In genomic region chr9:75384337-75384962, GRCm38 (mm10) we compare ENCODE assay signal across 30 mouse cellular contexts. TPM values are rescaled to one million over a fixed set of nuclear protein-coding genes. Genes with fewer than 3 reads are reported as not detected.
DNase-seq lines count a peak whose midpoint lies in the region; ATAC-seq and TF ChIP-seq lines count a peak whose summit lies in the region.
"Had no signal": no experiment of that assay in that cellular context is flagged by ENCODE, and none has a peak within 500 bp of the region (broad histone marks: within the 10 kb centered on the region; RNA-seq: fewer than 3 reads in every experiment).

No protein-coding gene starts in this region.

- H3K9ac ChIP-seq in forebrain, embryonic 11.5 days (ENCODE audit: low read length), result no peak overlapping the region
- H3K9ac ChIP-seq in forebrain, embryonic 16.5 days (replicated peaks; ENCODE audit: low read depth, low read length), result no peak overlapping the region
- H3K9ac ChIP-seq in liver, embryonic 13.5 days, result no peak overlapping the region
- H3K9ac ChIP-seq in liver, embryonic 12.5 days, result no peak overlapping the region
- H3K9ac ChIP-seq in intestine, embryonic 15.5 days, result no peak overlapping the region
- H3K9ac ChIP-seq: embryonic facial prominence, embryonic 12.5 days; heart, embryonic 15.5 days; limb, embryonic 15.5 days; liver, embryonic 15.5 days; lung, embryonic 14.5 days; midbrain, embryonic 15.5 days; neural tube, embryonic 12.5 days; stomach, embryonic 15.5 days had no signal

- H3K36me3 ChIP-seq in forebrain, embryonic 11.5 days (ENCODE audit: control insufficient read depth, insufficient read depth, low read length), result peaks cover 5% of the 10 kb centered on the region
- H3K36me3 ChIP-seq in forebrain, embryonic 16.5 days (ENCODE audit: control insufficient read depth, insufficient read depth), result peaks cover 16% of the 10 kb centered on the region
- peaks cover 22% of the 10 kb centered on the region for H3K36me3 ChIP-seq in liver, embryonic 13.5 days
- H3K36me3 ChIP-seq in liver, embryonic 12.5 days, result peaks cover 27% of the 10 kb centered on the region
- H3K36me3 ChIP-seq in intestine, embryonic 15.5 days, result peaks cover 12% of the 10 kb centered on the region; the same call in 1 of the 2 replicates
- H3K36me3 ChIP-seq in small intestine, adult 2 months (ENCODE audit: control insufficient read depth, insufficient read depth, low read length), result peaks cover 24% of the 10 kb centered on the region

- TF ChIP-seq POLR2A in small intestine, adult 2 months (IDR thresholded peaks at IDR 0.05; ENCODE audit: low read depth, low read length), result no peak

- H3K27me3 ChIP-seq in forebrain, embryonic 11.5 days (ENCODE audit: control insufficient read depth, insufficient read depth, low read length), result no peaks in the 10 kb centered on the region
- H3K27me3 ChIP-seq in forebrain, embryonic 16.5 days (replicated peaks; ENCODE audit: control insufficient read depth, insufficient read depth, low read length), result no peaks in the 10 kb centered on the region
- H3K27me3 ChIP-seq in liver, embryonic 13.5 days, result no peaks in the 10 kb centered on the region
- H3K27me3 ChIP-seq in liver, embryonic 12.5 days (replicated peaks), result no peaks in the 10 kb centered on the region
- no peaks in the 10 kb centered on the region for H3K27me3 ChIP-seq in intestine, embryonic 15.5 days (replicated peaks)
- no peaks in the 10 kb centered on the region for H3K27me3 ChIP-seq in small intestine, adult 2 months (ENCODE audit: control insufficient read depth, insufficient read depth, low read length)
- H3K27me3 ChIP-seq: embryonic facial prominence, embryonic 12.5 days; heart, embryonic 15.5 days; limb, embryonic 15.5 days; liver, embryonic 15.5 days; megakaryocyte, embryonic 14.5 days; midbrain, embryonic 15.5 days; neural tube, embryonic 12.5 days; Patski; stomach, embryonic 15.5 days had no signal

- 87% methylated on average over 3 of the region's 3 CpGs for WGBS in forebrain, embryonic 11.5 days
- 84% methylated on average over 3 of the region's 3 CpGs for WGBS in forebrain, embryonic 16.5 days
- 71% methylated on average over 3 of the region's 3 CpGs for WGBS in liver, embryonic 13.5 days (ENCODE audit: insufficient replicate concordance)
- 67% methylated on average over 3 of the region's 3 CpGs for WGBS in liver, embryonic 12.5 days (ENCODE audit: insufficient replicate concordance)
- 78% methylated on average over 3 of the region's 3 CpGs for WGBS in intestine, embryonic 15.5 days
- WGBS in small intestine, adult 2 months, result 52% methylated on average over 3 of the region's 3 CpGs

- 0 out of 2 replicates have a peak, but pooled peaks have one; percentile 21 for ATAC-seq in forebrain, embryonic 11.5 days (replicated peaks; ENCODE audit: low FRiP score)
- ATAC-seq in forebrain, embryonic 16.5 days, result no peak
- ATAC-seq in liver, embryonic 13.5 days (ENCODE audit: low read depth), result 0 out of 2 replicates have a peak, but pooled peaks have one; percentile 18
- no peak; the same call in 1 of the 2 replicates for ATAC-seq in liver, embryonic 12.5 days
- ATAC-seq in intestine, embryonic 15.5 days, result peak; percentile 85
- ATAC-seq: midbrain, embryonic 15.5 days; Patski had no signal

- no peak overlapping the region for H3K4me3 ChIP-seq in forebrain, embryonic 11.5 days (ENCODE audit: low read depth, low read length)
- H3K4me3 ChIP-seq in forebrain, embryonic 16.5 days (replicated peaks; ENCODE audit: low read length), result no peak overlapping the region
- no peak overlapping the region for H3K4me3 ChIP-seq in liver, embryonic 13.5 days (replicated peaks)
- H3K4me3 ChIP-seq in liver, embryonic 12.5 days, result no peak overlapping the region
- no peak overlapping the region for H3K4me3 ChIP-seq in intestine, embryonic 15.5 days (replicated peaks)
- no peak overlapping the region for H3K4me3 ChIP-seq in small intestine, adult 2 months (ENCODE audit: low read depth, low read length)
- H3K4me3 ChIP-seq: embryonic facial prominence, embryonic 12.5 days; heart, embryonic 15.5 days; limb, embryonic 10.5 days; limb, embryonic 15.5 days; liver, embryonic 15.5 days; megakaryocyte, embryonic 14.5 days; midbrain, embryonic 15.5 days; neural tube, embryonic 12.5 days; stomach, embryonic 15.5 days had no signal

- no peak for TF ChIP-seq CTCF in small intestine, adult 2 months (IDR thresholded peaks at IDR 0.05; ENCODE audit: extremely low read depth, insufficient read length, insufficient replicate concordance, low read depth, low read length)

- H3K9me3 ChIP-seq in forebrain, embryonic 11.5 days (ENCODE audit: control insufficient read depth, low read length), result no peaks in the 10 kb centered on the region
- no peaks in the 10 kb centered on the region for H3K9me3 ChIP-seq in forebrain, embryonic 16.5 days (ENCODE audit: control insufficient read depth, low read length)
- H3K9me3 ChIP-seq in liver, embryonic 13.5 days (replicated peaks), result no peaks in the 10 kb centered on the region
- no peaks in the 10 kb centered on the region for H3K9me3 ChIP-seq in liver, embryonic 12.5 days (replicated peaks)
- no peaks in the 10 kb centered on the region for H3K9me3 ChIP-seq in intestine, embryonic 15.5 days
- H3K9me3 ChIP-seq: embryonic facial prominence, embryonic 12.5 days; G1E; heart, embryonic 15.5 days; limb, embryonic 10.5 days; limb, embryonic 15.5 days; liver, embryonic 15.5 days; midbrain, embryonic 15.5 days; neural tube, embryonic 12.5 days; stomach, embryonic 15.5 days had no signal

- H3K27ac ChIP-seq in forebrain, embryonic 11.5 days (ENCODE audit: low read depth, low read length), result no peak overlapping the region
- no peak overlapping the region for H3K27ac ChIP-seq in forebrain, embryonic 16.5 days (ENCODE audit: low read length)
- no peak overlapping the region for H3K27ac ChIP-seq in liver, embryonic 13.5 days
- H3K27ac ChIP-seq in liver, embryonic 12.5 days, result no peak overlapping the region
- H3K27ac ChIP-seq in intestine, embryonic 15.5 days, result no peak overlapping the region
- H3K27ac ChIP-seq in small intestine, adult 2 months (ENCODE audit: insufficient read depth, low read depth, low read length), result peak overlapping the region; percentile 91
- H3K27ac ChIP-seq: embryonic facial prominence, embryonic 12.5 days; heart, embryonic 15.5 days; kidney, postnatal 0 days; limb, embryonic 10.5 days; limb, embryonic 15.5 days; liver, embryonic 15.5 days; midbrain, embryonic 15.5 days; neural tube, embryonic 12.5 days; stomach, embryonic 15.5 days had no signal

- no peaks in the 10 kb centered on the region for H3K4me1 ChIP-seq in forebrain, embryonic 11.5 days (replicated peaks; ENCODE audit: control insufficient read depth, insufficient read depth, low read length)
- no peaks in the 10 kb centered on the region for H3K4me1 ChIP-seq in forebrain, embryonic 16.5 days (replicated peaks; ENCODE audit: control insufficient read depth, insufficient read depth, low read length)
- H3K4me1 ChIP-seq in liver, embryonic 13.5 days (replicated peaks), result no peaks in the 10 kb centered on the region
- H3K4me1 ChIP-seq in liver, embryonic 12.5 days, result no peaks in the 10 kb centered on the region
- H3K4me1 ChIP-seq in intestine, embryonic 15.5 days (replicated peaks), result no peaks in the 10 kb centered on the region
- peaks cover 11% of the 10 kb centered on the region; the same call in 1 of the 2 replicates for H3K4me1 ChIP-seq in small intestine, adult 2 months (ENCODE audit: control insufficient read depth, insufficient read depth, insufficient read length, low read length)
- H3K4me1 ChIP-seq: embryonic facial prominence, embryonic 12.5 days; heart, embryonic 15.5 days; limb, embryonic 10.5 days; limb, embryonic 15.5 days; liver, embryonic 15.5 days; midbrain, embryonic 15.5 days; neural tube, embryonic 12.5 days; stomach, embryonic 15.5 days had no signal

- DNase-seq in forebrain, embryonic 11.5 days (ENCODE audit: low spot score), result no peak
- DNase-seq in liver, embryonic 13.5 days, result no peak
- no peak for DNase-seq in lung, postnatal 10 days
- DNase-seq in frontal cortex, postnatal 25 days (ENCODE audit: low spot score in 2 of 2), result no peak
- DNase-seq: cerebellum, adult 11 months; cerebellum, adult 9-10 months; embryo, embryonic 11 days; gastrocnemius, postnatal 10 days; kidney, adult 2 months; layer of hippocampus, adult 9-11 months; lung, embryonic 14.5 days; thymus, adult 18-20 months had no signal

- H3K4me2 ChIP-seq in forebrain, embryonic 11.5 days (ENCODE audit: low read depth, low read length, severe bottlenecking), result no peak overlapping the region
- H3K4me2 ChIP-seq in forebrain, embryonic 16.5 days (ENCODE audit: low read length), result no peak overlapping the region
- H3K4me2 ChIP-seq in liver, embryonic 13.5 days, result no peak overlapping the region
- H3K4me2 ChIP-seq in liver, embryonic 12.5 days, result no peak overlapping the region
- H3K4me2 ChIP-seq in intestine, embryonic 15.5 days (replicated peaks), result no peak overlapping the region
- H3K4me2 ChIP-seq: embryonic facial prominence, embryonic 12.5 days; heart, embryonic 15.5 days; limb, embryonic 15.5 days; liver, embryonic 15.5 days; lung, embryonic 14.5 days; midbrain, embryonic 15.5 days; neural tube, embryonic 12.5 days; stomach, embryonic 15.5 days had no signal

RNA-seq across cellular contexts. Expression of gene Mapk6, which starts 25.4 kb away (rescaled TPM):
- polyA plus RNA-seq in forebrain, embryonic 11.5 days (2014; fragmentation: Nextera tagmentation; extraction: Ambion mirVana), result 179 and 181 TPM in 2 replicates
- 139 and 141 TPM in 2 replicates for polyA plus RNA-seq in forebrain, embryonic 16.5 days (2015; fragmentation: Nextera tagmentation; extraction: Ambion mirVana)
- 23.4 and 27.4 TPM in 2 replicates for polyA plus RNA-seq in liver, embryonic 13.5 days (2015; fragmentation: Nextera tagmentation; extraction: Ambion mirVana)
- polyA plus RNA-seq in liver, embryonic 12.5 days (2016; fragmentation: Nextera tagmentation; extraction: Ambion mirVana), result 33.3 and 36.5 TPM in 2 replicates
- 47.2 and 55.5 TPM in 2 replicates for polyA plus RNA-seq in intestine, embryonic 15.5 days (2015; fragmentation: Nextera tagmentation; extraction: Ambion mirVana)
- polyA plus RNA-seq in small intestine, adult 2 months (2012; rRNA removed), result 7.6 and 28.9 TPM in 2 replicates

RNA-seq across cellular contexts. Expression of gene Bcl2l10, which starts 36.9 kb away (rescaled TPM):
- not detected in 2 replicates for polyA plus RNA-seq in forebrain, embryonic 11.5 days (2014; fragmentation: Nextera tagmentation; extraction: Ambion mirVana)
- not detected in 2 replicates for polyA plus RNA-seq in forebrain, embryonic 16.5 days (2015; fragmentation: Nextera tagmentation; extraction: Ambion mirVana)
- polyA plus RNA-seq in liver, embryonic 13.5 days (2015; fragmentation: Nextera tagmentation; extraction: Ambion mirVana), result not detected in 2 replicates
- not detected in 2 replicates for polyA plus RNA-seq in liver, embryonic 12.5 days (2016; fragmentation: Nextera tagmentation; extraction: Ambion mirVana)
- polyA plus RNA-seq in intestine, embryonic 15.5 days (2015; fragmentation: Nextera tagmentation; extraction: Ambion mirVana), result not detected in 2 replicates
- polyA plus RNA-seq in small intestine, adult 2 months (2012; rRNA removed), result not detected in 2 replicates
- polyA plus RNA-seq: C2C12; embryonic facial prominence, embryonic 12.5 days; G1E; heart, embryonic 15.5 days; hindbrain, embryonic 11.5 days; kidney, postnatal 0 days; limb, embryonic 10.5 days; limb, embryonic 15.5 days; liver, embryonic 15.5 days; lung, embryonic 14.5 days; midbrain, embryonic 15.5 days; neural tube, embryonic 12.5 days; stomach, embryonic 15.5 days had no signal

RNA-seq across cellular contexts. Expression of gene Leo1, which starts 56.9 kb away (rescaled TPM):
- polyA plus RNA-seq in forebrain, embryonic 11.5 days (2014; fragmentation: Nextera tagmentation; extraction: Ambion mirVana), result 52.6 and 52.8 TPM in 2 replicates
- polyA plus RNA-seq in forebrain, embryonic 16.5 days (2015; fragmentation: Nextera tagmentation; extraction: Ambion mirVana), result 41.9 and 43.7 TPM in 2 replicates
- 18.9 and 23.1 TPM in 2 replicates for polyA plus RNA-seq in liver, embryonic 13.5 days (2015; fragmentation: Nextera tagmentation; extraction: Ambion mirVana)
- polyA plus RNA-seq in liver, embryonic 12.5 days (2016; fragmentation: Nextera tagmentation; extraction: Ambion mirVana), result 25.9 and 26.9 TPM in 2 replicates
- 32.5 and 35.2 TPM in 2 replicates for polyA plus RNA-seq in intestine, embryonic 15.5 days (2015; fragmentation: Nextera tagmentation; extraction: Ambion mirVana)
- polyA plus RNA-seq in small intestine, adult 2 months (2012; rRNA removed), result 1.7 and 2.8 TPM in 2 replicates

Comparison
In these comparisons a context has a peak if more than half of its experiments do, and no peak if none do; other contexts are left out.
1. ATAC-seq: peak in forebrain, embryonic 11.5 days (single experiment), liver, embryonic 13.5 days (single experiment) and intestine, embryonic 15.5 days (single experiment); none in forebrain, embryonic 16.5 days (single experiment) and liver, embryonic 12.5 days (single experiment).